Mouse (Mus musculus) kidney, postnatal 10 days (tissue): ENCODE measurements around the gene Cc2d2b.

ENCODE experiments used
- DNase-seq: peaks from one replicate; pipeline ENCODE4 v3.0.0; 2021; ENCODE audit warnings: mixed read lengths

Cc2d2b gene

GRCm38 (mm10) chr19:40838205-40838604 is 89.7 kb downstream of the Cc2d2b start:
- DNase-seq: no peak

DNA sequence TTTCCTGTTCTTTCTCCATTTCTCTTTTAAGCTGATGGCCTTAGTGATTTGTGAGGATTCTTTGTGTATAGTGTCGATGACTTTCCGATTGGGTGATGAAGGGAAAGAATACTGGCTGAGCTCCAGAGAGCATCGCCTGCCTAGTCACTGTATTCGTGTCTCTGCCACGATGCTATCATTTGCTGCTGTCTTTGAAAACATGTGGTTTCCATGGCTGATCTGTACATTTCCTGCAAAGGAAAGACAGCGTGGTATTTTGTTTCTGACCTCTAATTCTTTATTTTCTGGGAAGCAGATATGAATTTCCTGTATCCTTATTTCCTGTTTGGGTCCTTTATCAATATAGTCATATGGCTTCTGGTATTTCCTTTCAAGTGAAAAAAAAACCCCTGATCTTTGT is 91.8 kb downstream of the Cc2d2b start:
- no peak for DNase-seq

DNA sequence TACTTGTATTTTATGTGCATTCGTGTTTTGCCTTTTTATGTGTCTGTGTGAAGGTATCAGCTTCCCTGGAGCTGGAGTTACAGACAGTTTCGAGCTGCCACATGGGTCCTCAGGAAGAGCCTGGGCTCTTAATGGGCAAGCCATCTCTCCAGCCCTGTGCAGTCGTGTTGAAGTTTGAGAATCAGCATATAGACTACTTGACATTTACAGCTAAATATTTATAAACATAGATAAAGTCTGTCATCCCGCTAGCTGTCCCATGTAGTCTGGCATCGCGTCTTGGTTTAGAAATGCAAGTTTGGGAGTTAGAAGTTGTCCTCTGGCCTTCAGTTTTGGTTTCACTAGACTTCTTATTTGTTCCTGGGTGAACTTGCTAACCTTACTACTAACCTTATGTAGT is 92.5 kb downstream of the Cc2d2b start:
- DNase-seq: no peak

GRCm38 (mm10) chr19:40841593-40841992 is 93.0 kb downstream of the Cc2d2b start:
- peak; percentile 30 for DNase-seq

DNA sequence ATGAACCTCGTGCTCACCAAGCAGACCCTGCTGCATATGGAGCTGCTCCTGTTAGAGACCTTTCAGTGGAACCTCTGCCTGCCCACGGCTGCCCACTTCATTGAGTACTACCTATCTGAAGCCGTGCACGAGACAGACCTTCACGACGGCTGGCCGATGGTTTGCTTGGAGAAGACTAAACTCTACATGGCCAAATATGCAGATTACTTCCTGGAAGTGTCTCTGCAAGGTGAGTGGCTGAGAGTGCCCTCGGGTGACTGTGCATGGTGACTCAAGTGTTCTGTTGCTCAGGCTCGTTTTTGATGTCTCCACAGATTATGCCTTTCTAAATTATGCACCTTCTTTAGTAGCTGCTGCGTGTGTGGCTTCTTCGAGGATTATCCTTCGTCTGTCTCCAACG is 96.2 kb downstream of the Cc2d2b start:
- DNase-seq: no peak

DNA sequence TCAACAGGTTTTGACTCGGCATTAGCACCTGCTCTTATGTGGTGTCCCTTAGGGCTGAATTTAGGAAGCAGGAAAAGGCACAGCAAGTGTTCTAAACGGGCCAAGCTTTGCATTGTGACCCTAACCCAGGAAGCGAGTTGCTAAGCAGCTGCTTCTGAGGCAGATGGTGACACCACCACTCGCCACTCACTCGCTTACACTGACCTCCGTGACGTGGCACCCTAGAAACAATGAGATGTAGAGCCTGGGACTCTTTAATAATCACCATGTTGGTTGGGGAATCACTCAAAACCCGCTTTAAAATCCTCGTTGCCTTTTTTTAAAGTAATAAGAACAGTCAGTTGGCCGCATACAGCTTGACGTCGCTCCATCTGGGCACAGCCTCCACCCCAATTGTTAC is 100.8 kb downstream of the Cc2d2b start:
- no peak for DNase-seq

GRCm38 (mm10) chr19:40859555-40859954 is 111.0 kb downstream of the Cc2d2b start:
- no peak for DNase-seq

- DNase-seq: no peak
Measured at GRCm38 (mm10) chr19:40868284-40868683, 119.7 kb downstream of the Cc2d2b start.

DNA sequence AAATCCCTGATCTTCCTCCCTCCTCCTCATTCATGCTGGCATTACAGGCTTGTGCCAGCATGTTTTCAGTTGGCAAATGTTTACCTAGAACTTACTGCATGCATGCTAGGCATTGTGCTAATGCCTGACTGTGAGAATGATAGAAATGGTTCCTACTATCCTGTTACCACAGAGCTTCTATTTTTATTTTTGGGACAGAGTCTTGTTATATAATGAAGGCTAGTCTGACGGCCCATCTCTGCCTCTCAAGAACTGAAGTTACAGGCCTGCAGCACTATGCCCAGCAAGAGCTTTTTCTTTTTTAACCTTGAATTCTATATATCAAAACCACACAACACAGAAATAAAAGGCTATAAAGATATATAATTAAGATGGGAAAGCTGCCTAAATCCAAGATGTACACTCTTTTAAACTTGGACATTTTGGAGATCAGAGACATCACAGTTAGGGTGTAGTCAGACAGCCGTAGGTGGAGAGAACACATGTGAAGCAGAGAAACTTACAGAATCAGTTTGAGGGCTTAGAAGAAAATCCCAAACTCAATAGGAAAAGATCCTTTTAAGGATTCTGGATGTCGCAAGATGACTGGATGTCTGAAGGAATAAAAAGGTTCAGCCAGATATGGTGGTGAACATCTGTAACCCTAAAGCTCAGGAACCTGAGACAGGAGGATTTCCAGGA is 121.0 kb downstream of the Cc2d2b start:
- no peak for DNase-seq

DNA sequence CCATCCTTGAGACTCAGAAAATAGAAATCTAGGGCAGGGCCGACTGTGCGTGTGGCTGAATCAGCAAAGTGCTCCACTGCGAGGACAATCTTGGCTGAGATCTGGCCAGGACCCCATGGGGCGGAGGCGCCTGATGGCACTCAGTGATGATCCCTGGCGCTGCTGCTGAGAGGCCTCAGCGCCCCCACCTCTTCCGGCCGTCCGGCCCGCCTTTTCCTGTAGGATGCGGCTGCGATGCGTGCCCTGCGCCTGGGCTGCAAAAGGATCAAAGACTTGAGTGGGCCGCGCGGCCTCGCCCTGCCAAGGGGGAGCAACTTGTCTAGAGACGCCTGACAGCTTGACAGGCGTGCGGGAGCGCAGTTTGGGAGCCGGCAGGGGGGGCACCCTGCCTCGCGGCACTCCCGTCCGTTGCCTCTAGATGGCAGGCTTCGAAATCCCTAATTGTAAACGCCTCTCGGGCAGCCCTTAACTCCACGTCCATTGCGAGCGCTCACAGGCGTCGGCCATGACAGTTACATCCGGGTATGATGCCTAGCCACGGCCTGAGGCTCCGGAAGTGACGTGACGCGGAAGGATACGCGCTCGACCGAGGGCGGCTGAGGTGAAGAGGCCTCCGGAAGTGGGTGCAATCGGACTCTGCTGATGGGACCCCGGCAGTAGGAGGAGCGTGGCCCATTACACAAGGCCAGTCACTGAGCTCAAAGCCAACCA is 124.6 kb downstream of the Cc2d2b start:
- DNase-seq: peak; percentile 94
